Mouse (Mus musculus) midbrain, embryonic 16.5 days (tissue): ENCODE results near the gene Zfp358. TPM values are rescaled to one million over a fixed set of nuclear protein-coding genes. Genes with fewer than 3 reads are reported as not detected.

Experiments used
- ATAC-seq: fragments of 200-750 bp; cut with Nextera tagmentation; 2 replicates; pipeline ENCODE4 v1.8.0; 2017; ENCODE audit warnings: moderate TSS enrichment
- H3K27ac ChIP-seq: fragments of 300-500 bp; sonication (generic); 2 replicates; pipeline ENCODE4 v1.5.1; 2014; ENCODE audit warnings: mild to moderate bottlenecking, low read length, mixed read lengths
- H3K27me3 ChIP-seq: fragments of 300-500 bp; sonication (generic); 2 replicates; pipeline ENCODE4 v1.6.1; 2014; ENCODE audit warnings: low read depth, low read length, mixed read lengths; ENCODE audit not compliant: control insufficient read depth, insufficient read depth
- H3K36me3 ChIP-seq: fragments of 300-500 bp; sonication (generic); 2 replicates; pipeline ENCODE4 v1.6.1; 2014; ENCODE audit warnings: mild to moderate bottlenecking, low read length, moderate library complexity, mixed read lengths; ENCODE audit not compliant: control insufficient read depth, insufficient read depth
- H3K4me1 ChIP-seq: fragments of 300-500 bp; sonication (generic); 2 replicates; pipeline ENCODE4 v1.6.1; 2014; ENCODE audit warnings: mild to moderate bottlenecking, low read length, mixed read lengths; ENCODE audit not compliant: control insufficient read depth, insufficient read depth
- H3K4me2 ChIP-seq: fragments of 300-500 bp; sonication (generic); 2 replicates; pipeline ENCODE4 v1.6.1; 2014; ENCODE audit warnings: mild to moderate bottlenecking, low read length, mixed read lengths
- H3K4me3 ChIP-seq: fragments of 300-500 bp; sonication (generic); 2 replicates; pipeline ENCODE4 v1.5.1; 2014; ENCODE audit warnings: low read depth, mild to moderate bottlenecking, low read length, moderate library complexity, mixed read lengths
- H3K9ac ChIP-seq: fragments of 300-500 bp; sonication (generic); 2 replicates; pipeline ENCODE4 v1.6.1; 2014; ENCODE audit warnings: low read depth, low read length, mixed read lengths
- H3K9me3 ChIP-seq: fragments of 300-500 bp; sonication (generic); replicated peaks from 2 replicates; pipeline ENCODE4 v1.6.1; 2014; ENCODE audit warnings: mild to moderate bottlenecking, low read length, mixed read lengths; ENCODE audit not compliant: control insufficient read depth, poor library complexity, severe bottlenecking
- WGBS: fragments of 180-500 bp; shearing (Covaris S2); extraction: QIAGEN DNeasy Blood & Tissue Kit; methylation state at CpG from one replicate; pipeline ENCODE4 v1.1.7; 2014; 5-methylcytosine and 5-hydroxymethylcytosine counted together
- polyA plus RNA-seq: library from polyadenylated mRNA; unstranded; fragments of >200 nt; fragmentation: Nextera tagmentation; extraction: Ambion mirVana; gene quantifications from 2 replicates; pipeline ENCODE4 v1.2.1, GENCODE M21; 2015

Gene Zfp358
- polyA plus RNA-seq, 1 experiment from 2014 or later, result 65.8 TPM

- H3K9ac ChIP-seq, result no peak overlapping the region
- 93% methylated on average over 9 of the region's 9 CpGs for whole genome bisulfite sequencing
- no peak overlapping the region for H3K4me3 ChIP-seq
- no peak overlapping the region for H3K4me2 ChIP-seq
- no peaks in the 10 kb centered on the region for H3K27me3 ChIP-seq
- ATAC-seq, result no peak
- H3K4me1 ChIP-seq, result no peaks in the 10 kb centered on the region
- H3K9me3 ChIP-seq, result no peaks in the 10 kb centered on the region
- no peak overlapping the region for H3K27ac ChIP-seq
- peaks cover 56% of the 10 kb centered on the region for H3K36me3 ChIP-seq
These were observed 44.0 kb downstream of the Zfp358 start for GRCm38 (mm10) chr8:3536940-3537339.

DNA sequence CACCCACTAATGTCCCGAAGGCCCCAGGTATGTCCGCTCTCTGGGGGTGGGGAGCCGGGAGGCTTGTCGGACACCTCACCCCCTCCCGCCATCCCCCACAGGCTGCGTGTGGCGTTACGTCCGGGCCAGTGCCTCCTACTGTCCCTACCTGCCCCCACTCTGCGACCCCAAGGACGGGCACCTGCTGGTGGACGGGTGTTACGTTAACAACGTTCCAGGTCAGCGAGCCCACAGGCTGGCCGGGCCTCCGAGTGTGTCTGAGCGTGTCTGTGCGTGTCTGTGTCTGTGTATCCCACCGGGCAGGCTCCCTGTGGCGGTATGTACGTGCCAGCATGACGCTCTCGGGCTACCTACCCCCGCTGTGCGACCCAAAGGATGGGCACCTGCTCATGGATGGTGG, 44.7 kb downstream of the Zfp358 start:
- Histone ChIP-seq H3K4me3 (no peak overlapping the region), H3K27ac (no peak overlapping the region), H3K9me3 (no peaks in the 10 kb centered on the region), H3K9ac (no peak overlapping the region), H3K4me1 (no peaks in the 10 kb centered on the region), H3K36me3 (peaks cover 60% of the 10 kb centered on the region), H3K4me2 (no peak overlapping the region), H3K27me3 (no peaks in the 10 kb centered on the region)
- no peak for ATAC-seq
- 95% methylated on average over 25 of the region's 26 CpGs for WGBS

- peaks cover 64% of the 10 kb centered on the region for H3K36me3 ChIP-seq
- WGBS, result 87% methylated on average over 7 of the region's 7 CpGs
- H3K4me3 ChIP-seq, result no peak overlapping the region
- H3K9me3 ChIP-seq, result no peaks in the 10 kb centered on the region
- no peaks in the 10 kb centered on the region for H3K27me3 ChIP-seq
- no peak overlapping the region for H3K4me2 ChIP-seq
- no peaks in the 10 kb centered on the region for H3K4me1 ChIP-seq
- H3K27ac ChIP-seq, result no peak overlapping the region
- ATAC-seq, result no peak
- H3K9ac ChIP-seq, result no peak overlapping the region
These were observed 46.2 kb downstream of the Zfp358 start for GRCm38 (mm10) chr8:3539146-3539545.

DNA sequence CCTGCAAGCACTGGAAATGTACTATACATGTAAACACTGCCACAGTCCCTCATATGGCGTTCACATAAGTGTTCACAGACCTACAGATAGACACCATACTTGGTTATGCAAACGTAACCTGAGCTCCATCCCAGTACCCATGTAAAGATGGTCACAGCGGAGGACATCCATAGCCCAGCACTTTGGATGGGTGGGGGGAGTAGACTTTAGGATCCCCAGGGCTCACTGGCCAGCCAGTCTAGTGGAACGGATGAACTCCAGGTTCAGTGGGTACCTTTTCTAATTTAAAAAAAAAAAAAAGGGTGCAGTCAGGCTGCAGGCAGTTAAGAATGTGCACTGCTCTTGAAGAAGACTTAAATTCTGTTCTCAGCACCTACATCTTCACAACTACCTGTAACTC, 47.1 kb downstream of the Zfp358 start:
- Histone ChIP-seq H3K4me3 (no peak overlapping the region), H3K9me3 (no peaks in the 10 kb centered on the region), H3K27me3 (no peaks in the 10 kb centered on the region), H3K27ac (no peak overlapping the region), H3K4me2 (no peak overlapping the region), H3K36me3 (peaks cover 71% of the 10 kb centered on the region), H3K9ac (no peak overlapping the region), H3K4me1 (no peaks in the 10 kb centered on the region)
- no peak for ATAC-seq
- 96% methylated on average over 4 of the region's 4 CpGs for WGBS

GRCm38 (mm10) chr8:3546511-3546910, 53.6 kb downstream of the Zfp358 start:
- Histone ChIP-seq H3K27me3 (no peaks in the 10 kb centered on the region), H3K4me3 (no peak overlapping the region), H3K4me2 (no peak overlapping the region), H3K36me3 (peaks cover 25% of the 10 kb centered on the region), H3K9me3 (no peaks in the 10 kb centered on the region), H3K9ac (no peak overlapping the region), H3K27ac (no peak overlapping the region), H3K4me1 (no peaks in the 10 kb centered on the region)
- ATAC-seq, result no peak
- 89% methylated on average over 2 of the region's 2 CpGs for WGBS

Other genes starting within 250 kb of the Zfp358 start
- 48.6 and 54.1 TPM in 2 replicates for gene Insr, start 213.5 kb upstream of the Zfp358 start, polyA plus RNA-seq
- not detected in 2 replicates for gene A430078G23Rik, start 139.7 kb upstream of the Zfp358 start, polyA plus RNA-seq
- gene Arhgef18, start 100.1 kb upstream of the Zfp358 start, polyA plus RNA-seq, result 12.0 and 12.1 TPM in 2 replicates
- 4.5 and 5.0 TPM in 2 replicates for gene Pex11g, start 25.5 kb upstream of the Zfp358 start, polyA plus RNA-seq
- 0.31 and 0.46 TPM in 2 replicates for gene Tex45, start 22.3 kb upstream of the Zfp358 start, polyA plus RNA-seq
- gene Mcoln1, start 7.3 kb downstream of the Zfp358 start, polyA plus RNA-seq, result 121 and 129 TPM in 2 replicates
- 43.6 and 49.8 TPM in 2 replicates for gene Pnpla6, start 22.2 kb downstream of the Zfp358 start, polyA plus RNA-seq
- gene C330021F23Rik, start 74.9 kb downstream of the Zfp358 start, polyA plus RNA-seq, result 0.39 and 0.60 TPM in 2 replicates
- gene Camsap3, start 94.2 kb downstream of the Zfp358 start, polyA plus RNA-seq, result 45.1 and 48.7 TPM in 2 replicates
- gene Xab2, start 128.2 kb downstream of the Zfp358 start, polyA plus RNA-seq, result 51.8 and 52.4 TPM in 2 replicates
- gene Pet100, start 128.4 kb downstream of the Zfp358 start, polyA plus RNA-seq, result 63.5 and 68.0 TPM in 2 replicates
- gene Pcp2, start 132.4 kb downstream of the Zfp358 start, polyA plus RNA-seq, result 1.7 and 2.5 TPM in 2 replicates
- gene Stxbp2, start 137.8 kb downstream of the Zfp358 start, polyA plus RNA-seq, result 41.4 and 46.2 TPM in 2 replicates
- 0.33 and 1.0 TPM in 2 replicates for gene Retn, start 162.6 kb downstream of the Zfp358 start, polyA plus RNA-seq
- 0.19 and 0.24 TPM in 2 replicates for gene Mcemp1, start 172.6 kb downstream of the Zfp358 start, polyA plus RNA-seq
- gene Fcor, start 179.2 kb downstream of the Zfp358 start, polyA plus RNA-seq, result 16.8 and 20.9 TPM in 2 replicates
- 71.6 and 72.5 TPM in 2 replicates for gene Trappc5, start 183.2 kb downstream of the Zfp358 start, polyA plus RNA-seq
- gene Fcer2a, start 201.0 kb downstream of the Zfp358 start, polyA plus RNA-seq, result 0.57 and 0.63 TPM in 2 replicates
- not detected in 2 replicates for gene Clec4g, start 227.5 kb downstream of the Zfp358 start, polyA plus RNA-seq